Mouse (Mus musculus) intestine, embryonic 16.5 days (tissue): ENCODE measurements at regions not wholly inside any gene's neighbourhood (a gene's known extent, or its start where the extent isn't known, plus 50 kb on each side); places are given as distances from the start of the nearest gene placed in this dataset.

ENCODE experiments used
- ATAC-seq: fragments of 200-750 bp; cut with Nextera tagmentation; 2 replicates; pipeline ENCODE4 v1.8.0; 2017; ENCODE audit warnings: moderate TSS enrichment, moderate library complexity
- H3K27ac ChIP-seq: fragments of 300-500 bp; sonication (generic); 2 replicates; pipeline ENCODE4 v1.5.1; 2014; ENCODE audit warnings: mild to moderate bottlenecking, low read length
- H3K27me3 ChIP-seq: fragments of 300-500 bp; sonication (generic); replicated peaks from 2 replicates; pipeline ENCODE4 v1.6.1; 2014; ENCODE audit warnings: low read length, control low read depth, mixed read lengths; ENCODE audit not compliant: control insufficient read depth, insufficient read depth
- H3K36me3 ChIP-seq: fragments of 300-500 bp; sonication (generic); 2 replicates; pipeline ENCODE4 v1.6.1; 2014; ENCODE audit warnings: low read length, control low read depth; ENCODE audit not compliant: control insufficient read depth, insufficient read depth
- H3K4me1 ChIP-seq: fragments of 300-500 bp; sonication (generic); 2 replicates; pipeline ENCODE4 v1.6.1; 2014; ENCODE audit warnings: low read length, control low read depth, mixed read lengths; ENCODE audit not compliant: control insufficient read depth, insufficient read depth
- H3K4me2 ChIP-seq: fragments of 300-500 bp; sonication (generic); 2 replicates; pipeline ENCODE4 v1.6.1; 2014; ENCODE audit warnings: low read depth, low read length, control low read depth
- H3K4me3 ChIP-seq: fragments of 300-500 bp; sonication (generic); 2 replicates; pipeline ENCODE4 v1.5.1; 2014; ENCODE audit warnings: mild to moderate bottlenecking, low read length
- H3K9ac ChIP-seq: fragments of 300-500 bp; sonication (generic); 2 replicates; pipeline ENCODE4 v1.6.1; 2014; ENCODE audit warnings: low read depth, low read length
- H3K9me3 ChIP-seq: fragments of 300-500 bp; sonication (generic); 2 replicates; pipeline ENCODE4 v1.6.1; 2016; ENCODE audit warnings: low read length, control low read depth; ENCODE audit not compliant: control insufficient read depth
- WGBS: fragments of 180-500 bp; shearing (Covaris S2); extraction: QIAGEN DNeasy Blood & Tissue Kit; methylation state at CpG from one replicate; pipeline ENCODE4 v1.1.7; 2014; 5-methylcytosine and 5-hydroxymethylcytosine counted together

DNA sequence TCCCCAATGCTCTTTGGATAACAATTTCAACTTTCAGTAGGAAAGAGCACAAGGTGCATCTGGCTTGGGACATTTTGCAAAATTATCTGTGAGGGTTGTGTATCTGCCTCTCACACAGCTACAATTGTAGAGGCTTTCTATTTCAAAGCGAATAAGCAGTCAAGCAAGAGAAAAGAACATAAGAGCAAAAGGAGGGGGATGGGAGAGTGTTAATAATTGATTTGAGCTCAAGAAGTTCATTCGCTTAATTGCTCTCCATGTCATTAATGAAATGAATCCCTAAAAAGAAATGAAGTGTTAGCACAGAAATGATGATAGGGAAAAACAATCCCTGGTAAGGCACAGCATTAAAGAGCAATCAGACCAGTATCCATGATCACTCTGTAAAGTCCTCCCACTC, 121.4 kb upstream of the Vgll3 start:
- 75% methylated on average over 2 of the region's 2 CpGs for WGBS
- H3K9ac ChIP-seq, result no peak overlapping the region
- H3K27me3 ChIP-seq, result no peaks in the 10 kb centered on the region
- no peaks in the 10 kb centered on the region for H3K36me3 ChIP-seq
- ATAC-seq, result no peak
- H3K9me3 ChIP-seq, result no peaks in the 10 kb centered on the region
- no peak overlapping the region for H3K4me2 ChIP-seq
- no peak overlapping the region for H3K27ac ChIP-seq
- no peaks in the 10 kb centered on the region for H3K4me1 ChIP-seq
- no peak overlapping the region for H3K4me3 ChIP-seq

DNA sequence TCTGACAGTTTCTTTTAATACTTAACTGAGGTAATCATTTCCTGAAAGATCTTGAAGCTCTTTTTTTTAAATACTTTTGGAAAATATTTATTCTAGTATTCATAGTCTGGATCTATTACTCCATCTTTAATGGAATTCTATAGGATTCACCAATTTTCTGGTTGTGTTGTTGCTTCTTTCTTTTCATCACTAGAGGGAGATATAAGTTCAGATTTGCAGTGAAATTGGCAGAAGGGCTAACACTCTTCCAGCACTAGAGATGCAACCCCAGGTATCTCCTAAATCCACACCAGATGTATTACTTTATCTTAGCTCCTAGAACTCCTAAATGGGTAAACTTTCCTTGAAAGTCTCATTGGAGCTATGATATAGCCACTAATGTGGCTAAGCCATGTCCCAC, 99.4 kb upstream of the Vgll3 start:
- ATAC-seq, result no peak
- Histone ChIP-seq H3K36me3 (no peaks in the 10 kb centered on the region), H3K4me2 (no peak overlapping the region), H3K9ac (no peak overlapping the region), H3K4me1 (no peaks in the 10 kb centered on the region), H3K4me3 (no peak overlapping the region), H3K27me3 (no peaks in the 10 kb centered on the region), H3K9me3 (no peaks in the 10 kb centered on the region), H3K27ac (no peak overlapping the region)

DNA sequence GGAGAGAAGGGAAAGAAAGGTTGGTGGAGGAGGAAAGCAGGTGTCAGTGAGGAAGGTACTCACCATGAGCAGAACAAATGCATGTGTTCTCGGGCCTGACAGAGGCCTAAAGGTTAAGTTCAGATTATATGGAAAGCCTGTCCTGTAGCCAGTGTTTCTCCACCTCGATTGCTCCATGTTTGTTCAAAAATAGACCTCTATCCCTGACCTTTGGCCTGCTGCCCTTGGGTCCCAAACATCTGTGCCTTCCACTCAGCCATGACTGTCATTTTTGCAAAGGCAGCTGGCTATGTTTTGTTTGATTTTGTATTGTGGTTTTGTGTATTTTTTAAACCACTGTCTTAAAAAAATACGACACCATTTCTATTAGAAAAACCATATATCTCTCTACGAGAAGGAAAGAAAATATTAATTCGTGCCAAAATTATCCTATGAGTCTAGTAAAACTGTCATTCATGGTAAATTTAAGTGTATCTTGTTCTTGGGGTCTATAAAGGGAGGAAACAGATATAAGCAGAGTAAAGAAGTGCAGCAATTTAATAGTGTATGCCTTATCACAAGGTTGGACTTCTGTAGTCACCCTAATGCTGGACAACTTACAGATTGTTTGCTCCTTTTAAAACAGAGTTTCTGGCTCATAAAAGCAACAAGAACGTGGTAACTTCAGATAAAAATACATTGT, 96.1 kb upstream of the Vgll3 start:
- no peak overlapping the region for H3K27ac ChIP-seq
- H3K4me1 ChIP-seq, result no peaks in the 10 kb centered on the region
- H3K4me3 ChIP-seq, result no peak overlapping the region
- no peak overlapping the region for H3K4me2 ChIP-seq
- WGBS, result 57% methylated on average over 6 of the region's 6 CpGs
- no peaks in the 10 kb centered on the region for H3K27me3 ChIP-seq
- ATAC-seq, result no peak
- no peaks in the 10 kb centered on the region for H3K36me3 ChIP-seq
- no peaks in the 10 kb centered on the region for H3K9me3 ChIP-seq
- H3K9ac ChIP-seq, result no peak overlapping the region

DNA sequence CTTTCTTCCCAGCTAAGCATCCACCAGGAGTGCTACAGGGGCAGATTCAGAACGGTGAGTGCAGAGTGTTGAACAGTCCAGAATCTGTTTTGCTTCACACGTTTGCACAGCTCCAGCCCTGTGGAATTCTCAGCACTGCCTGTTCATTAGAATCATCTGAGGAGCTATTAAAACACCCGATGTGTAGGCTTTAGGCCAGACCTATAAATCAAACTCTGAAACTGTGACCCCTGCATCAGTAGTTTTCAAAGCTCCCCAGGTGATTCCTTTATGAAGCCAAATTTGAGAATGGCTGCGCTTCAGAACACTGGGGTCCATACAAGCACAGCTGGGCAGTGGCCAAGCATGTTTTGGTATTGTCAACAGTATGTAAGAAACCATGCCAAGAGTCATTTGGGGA, 94.1 kb upstream of the Vgll3 start:
- Histone ChIP-seq H3K4me3 (no peak overlapping the region), H3K27ac (no peak overlapping the region), H3K9me3 (no peaks in the 10 kb centered on the region), H3K27me3 (no peaks in the 10 kb centered on the region), H3K36me3 (no peaks in the 10 kb centered on the region), H3K9ac (no peak overlapping the region), H3K4me1 (no peaks in the 10 kb centered on the region), H3K4me2 (no peak overlapping the region)
- 43% methylated on average over 4 of the region's 4 CpGs for WGBS
- ATAC-seq, result no peak

DNA sequence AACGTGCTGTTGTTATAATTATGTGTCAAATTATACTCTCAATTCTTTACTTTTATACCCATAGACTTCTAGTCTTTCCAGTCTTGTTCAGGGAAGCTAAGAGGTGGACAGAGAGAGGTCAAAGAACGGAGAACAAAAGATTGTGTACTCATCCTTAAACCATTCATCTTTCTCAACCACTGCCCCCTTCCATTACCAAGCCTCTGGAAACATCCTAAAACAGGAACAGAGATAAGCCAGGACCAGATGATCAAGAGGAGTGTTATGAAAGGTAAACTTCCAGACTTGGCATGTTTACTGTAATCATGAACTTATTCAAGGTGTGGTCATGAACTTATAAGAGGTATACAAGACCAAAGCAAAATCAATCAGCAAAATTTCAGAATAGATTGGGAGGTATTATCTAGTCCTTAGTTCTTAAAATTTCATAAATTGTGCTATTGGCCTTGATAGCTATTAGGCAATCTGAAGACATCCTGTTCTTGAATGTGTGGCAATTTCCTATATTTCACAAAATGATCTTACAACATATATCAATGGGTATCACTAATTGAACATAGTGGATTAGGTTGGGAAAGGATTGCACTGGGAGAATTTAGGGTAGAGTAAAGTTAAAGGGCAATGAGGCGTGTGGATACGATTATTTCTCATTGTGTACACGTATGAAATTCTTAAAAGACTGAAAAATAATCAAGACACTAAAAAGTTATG, 89.3 kb upstream of the Vgll3 start:
- no peak overlapping the region for H3K4me2 ChIP-seq
- no peak overlapping the region for H3K4me3 ChIP-seq
- no peak overlapping the region for H3K27ac ChIP-seq
- ATAC-seq, result no peak
- H3K27me3 ChIP-seq, result no peaks in the 10 kb centered on the region
- no peak overlapping the region for H3K9ac ChIP-seq
- H3K9me3 ChIP-seq, result no peaks in the 10 kb centered on the region
- 76% methylated on average over 5 of the region's 5 CpGs for WGBS
- no peaks in the 10 kb centered on the region for H3K36me3 ChIP-seq
- H3K4me1 ChIP-seq, result no peaks in the 10 kb centered on the region

DNA sequence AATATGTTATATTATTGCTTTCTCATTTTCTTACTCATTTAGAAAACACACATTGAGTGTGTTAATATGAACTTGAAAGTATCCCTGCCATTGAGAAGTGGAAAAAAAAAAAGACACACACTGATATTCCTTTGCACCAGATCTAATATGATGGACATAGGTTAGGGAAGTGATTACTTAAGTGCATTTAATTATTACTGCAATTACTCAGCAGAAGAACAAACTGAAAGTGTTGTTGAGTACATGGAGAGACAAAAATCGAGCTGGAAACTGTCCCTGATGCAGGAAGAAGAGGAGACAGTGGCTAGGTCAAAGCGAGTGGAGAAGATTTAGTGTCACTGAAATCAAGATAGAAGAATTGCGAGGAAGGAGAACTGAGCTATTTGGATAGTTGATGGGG, 88.8 kb upstream of the Vgll3 start:
- H3K9me3 ChIP-seq, result no peaks in the 10 kb centered on the region
- no peaks in the 10 kb centered on the region for H3K4me1 ChIP-seq
- no peak overlapping the region for H3K27ac ChIP-seq
- H3K27me3 ChIP-seq, result no peaks in the 10 kb centered on the region
- H3K36me3 ChIP-seq, result no peaks in the 10 kb centered on the region
- no peak overlapping the region for H3K4me3 ChIP-seq
- H3K9ac ChIP-seq, result no peak overlapping the region
- WGBS, result 63% methylated on average over 3 of the region's 3 CpGs
- no peak for ATAC-seq
- no peak overlapping the region for H3K4me2 ChIP-seq

DNA sequence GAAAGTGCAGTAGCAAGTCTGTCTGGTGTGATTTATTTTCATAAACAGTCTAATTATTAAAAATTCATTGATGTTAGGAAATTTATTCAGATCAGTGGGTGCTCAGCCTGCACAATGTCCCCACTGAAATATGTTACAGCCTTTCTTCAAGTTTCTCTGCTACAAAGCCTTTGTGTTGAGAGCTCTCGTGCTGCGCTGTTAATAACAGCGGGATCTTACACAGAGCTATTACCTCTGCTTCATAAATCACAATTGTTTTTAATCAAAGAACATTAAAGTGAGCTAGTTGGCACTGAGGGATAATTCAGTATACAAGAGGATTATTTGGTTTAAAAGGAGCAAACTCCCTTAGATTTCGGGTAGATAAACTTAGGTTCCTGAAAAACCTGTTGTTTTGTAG, 85.7 kb upstream of the Vgll3 start:
- Histone ChIP-seq H3K9me3 (no peaks in the 10 kb centered on the region), H3K27me3 (no peaks in the 10 kb centered on the region), H3K9ac (no peak overlapping the region), H3K27ac (no peak overlapping the region), H3K4me3 (no peak overlapping the region), H3K4me2 (no peak overlapping the region), H3K4me1 (no peaks in the 10 kb centered on the region), H3K36me3 (no peaks in the 10 kb centered on the region)
- 50% methylated on average over 4 of the region's 4 CpGs for WGBS
- no peak for ATAC-seq

DNA sequence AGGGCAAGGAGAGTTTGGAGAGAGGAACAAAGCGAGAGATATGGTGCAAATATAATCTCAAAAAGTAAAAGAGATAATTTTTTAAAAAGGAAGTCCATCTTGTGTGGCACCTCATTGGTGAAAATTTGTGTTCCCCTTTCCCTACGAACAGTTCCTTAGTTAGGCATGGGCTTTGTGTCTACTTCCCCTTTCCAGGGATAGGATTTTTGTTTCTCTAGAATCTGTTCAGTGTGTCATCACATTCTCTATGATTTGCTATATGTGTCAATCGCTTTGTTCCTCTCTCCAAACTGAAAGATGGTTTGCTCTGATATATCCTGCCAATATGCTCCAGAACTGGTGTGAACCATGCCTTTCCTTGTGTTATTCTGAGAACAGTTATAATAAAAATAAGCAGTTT, 75.4 kb upstream of the Vgll3 start:
- no peaks in the 10 kb centered on the region for H3K9me3 ChIP-seq
- no peak overlapping the region for H3K27ac ChIP-seq
- no peak overlapping the region for H3K4me3 ChIP-seq
- H3K36me3 ChIP-seq, result no peaks in the 10 kb centered on the region
- no peaks in the 10 kb centered on the region for H3K27me3 ChIP-seq
- no peaks in the 10 kb centered on the region for H3K4me1 ChIP-seq
- no peak overlapping the region for H3K4me2 ChIP-seq
- 87% methylated on average over 3 of the region's 3 CpGs for WGBS
- ATAC-seq, result no peak
- H3K9ac ChIP-seq, result no peak overlapping the region

DNA sequence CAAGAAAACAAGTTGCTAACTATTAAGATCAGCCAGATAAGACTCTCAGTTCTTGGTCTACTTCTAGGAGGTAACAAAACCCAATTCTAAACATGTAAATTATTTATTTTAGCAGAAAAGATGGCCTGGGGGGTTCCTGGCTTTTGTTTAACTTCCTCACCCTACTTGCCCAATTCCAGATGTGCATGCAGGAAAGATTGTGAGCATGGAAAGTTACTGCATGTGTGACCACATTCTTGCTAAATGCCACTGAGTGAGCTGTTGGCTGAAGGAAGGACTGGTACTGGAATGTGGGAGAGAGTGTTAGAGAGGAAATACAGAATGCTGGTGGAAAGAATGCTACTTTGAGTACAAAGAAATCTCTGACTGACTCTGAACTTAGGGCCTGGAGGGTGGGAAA, 72.1 kb upstream of the Vgll3 start:
- no peak overlapping the region for H3K9ac ChIP-seq
- H3K4me2 ChIP-seq, result no peak overlapping the region
- H3K4me3 ChIP-seq, result no peak overlapping the region
- H3K27me3 ChIP-seq, result no peaks in the 10 kb centered on the region
- no peak for ATAC-seq
- no peaks in the 10 kb centered on the region for H3K4me1 ChIP-seq
- no peaks in the 10 kb centered on the region for H3K9me3 ChIP-seq
- H3K27ac ChIP-seq, result no peak overlapping the region
- no peaks in the 10 kb centered on the region for H3K36me3 ChIP-seq

DNA sequence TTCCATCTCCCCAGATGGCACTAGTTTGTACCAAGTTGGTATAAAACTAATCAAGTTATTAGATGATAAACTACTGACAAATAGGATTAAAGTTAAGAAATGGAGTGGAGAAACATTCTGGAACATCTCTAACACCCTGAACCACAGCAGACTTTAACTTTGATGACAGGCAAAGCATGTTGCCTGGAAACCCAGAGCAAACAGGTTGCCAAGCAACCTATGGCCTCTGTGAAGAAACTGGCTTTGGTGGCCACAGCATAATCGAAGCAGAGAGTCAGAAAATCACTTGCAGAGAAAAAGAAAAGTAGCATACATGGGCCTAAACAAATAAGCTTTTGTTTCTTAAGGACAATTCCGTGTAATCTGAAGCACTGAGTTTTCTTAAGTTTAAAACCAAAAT, 59.4 kb upstream of the Vgll3 start:
- ATAC-seq, result no peak
- no peak overlapping the region for H3K27ac ChIP-seq
- no peak overlapping the region for H3K9ac ChIP-seq
- H3K4me2 ChIP-seq, result no peak overlapping the region
- H3K27me3 ChIP-seq, result no peaks in the 10 kb centered on the region
- H3K4me3 ChIP-seq, result no peak overlapping the region
- H3K36me3 ChIP-seq, result no peaks in the 10 kb centered on the region
- WGBS, result 39% methylated on average over 2 of the region's 2 CpGs
- no peaks in the 10 kb centered on the region for H3K4me1 ChIP-seq
- H3K9me3 ChIP-seq, result no peaks in the 10 kb centered on the region
